ENCODE assay signal across 14 mouse cellular contexts in genomic region chr4:83775136-83775535, GRCm38 (mm10).
DNase-seq lines count a peak whose midpoint lies in the region.
"Had no signal": no experiment of that assay in that cellular context is flagged by ENCODE, and none has a peak within 500 bp of the region (broad histone marks: within the 10 kb centered on the region; RNA-seq: fewer than 3 reads in every experiment).

No protein-coding gene starts in this region.

- peak; percentile 57 for DNase-seq in retina, postnatal 1 day
- no peak for DNase-seq in retina, embryonic 14.5 days (ENCODE audit: low spot score)
- peak; percentile 53 for DNase-seq in retina, postnatal 7 days (ENCODE audit: low read depth, low spot score)
- DNase-seq in heart, adult 8-10 months (ENCODE audit: low spot score) = no peak
- DNase-seq: adrenal gland, adult 2 months; adrenal gland, adult 8-10 months; adrenal gland, postnatal 10 days; adrenal gland, postnatal 14 days; adrenal gland, postnatal 25 days; adrenal gland, postnatal 36 days; B cell, adult 2 months; cerebellum, adult 11 months; cerebellum, adult 11-12 months; cerebellum, adult 18-20 months had no signal

Comparison
In these comparisons a context has a peak if more than half of its experiments do, and no peak if none do; other contexts are left out.
1. DNase-seq: peak in retina, postnatal 1 day (single experiment) and retina, postnatal 7 days (single experiment); none in retina, embryonic 14.5 days (single experiment) and heart, adult 8-10 months (single experiment).